Mouse (Mus musculus) liver, embryonic 12.5 days (tissue): ENCODE measurements around the gene Cep41. TPM values are rescaled to one million over a fixed set of nuclear protein-coding genes. Genes with fewer than 3 reads are reported as not detected.
A peak's percentile ranks its signal among the peaks of the same experiment; 100 is the strongest.

Experiments used
- ATAC-seq: fragments of 200-750 bp; cut with Nextera tagmentation; 2 replicates; pipeline ENCODE4 v1.8.0; 2017; ENCODE audit warnings: moderate number of reproducible peaks, mild to moderate bottlenecking, moderate library complexity
- H3K27ac ChIP-seq: fragments of 300-500 bp; sonication (generic); 2 replicates; pipeline ENCODE4 v1.5.1; 2016; ENCODE audit warnings: mild to moderate bottlenecking
- H3K27me3 ChIP-seq: fragments of 300-500 bp; sonication (generic); replicated peaks from 2 replicates; pipeline ENCODE4 v1.6.1; 2016; ENCODE audit warnings: mild to moderate bottlenecking, moderate library complexity
- H3K36me3 ChIP-seq: fragments of 300-500 bp; sonication (generic); 2 replicates; pipeline ENCODE4 v1.6.1; 2016; ENCODE audit warnings: mild to moderate bottlenecking, moderate library complexity
- H3K4me1 ChIP-seq: fragments of 300-500 bp; sonication (generic); 2 replicates; pipeline ENCODE4 v1.6.1; 2016
- H3K4me2 ChIP-seq: fragments of 300-500 bp; sonication (generic); 2 replicates; pipeline ENCODE4 v1.6.1; 2016; ENCODE audit warnings: mild to moderate bottlenecking, moderate library complexity
- H3K4me3 ChIP-seq: fragments of 300-500 bp; sonication (generic); 2 replicates; pipeline ENCODE4 v1.5.1; 2016; ENCODE audit warnings: mild to moderate bottlenecking, moderate library complexity
- H3K9ac ChIP-seq: fragments of 300-500 bp; sonication (generic); 2 replicates; pipeline ENCODE4 v1.6.1; 2016; ENCODE audit warnings: mild to moderate bottlenecking, moderate library complexity
- H3K9me3 ChIP-seq: fragments of 300-500 bp; sonication (generic); replicated peaks from 2 replicates; pipeline ENCODE4 v1.6.1; 2016; ENCODE audit warnings: mild to moderate bottlenecking, moderate library complexity
- WGBS: fragments of 180-500 bp; shearing (Covaris S2); methylation state at CpG from one replicate; pipeline ENCODE4 v1.1.7; 2016; ENCODE audit not compliant: insufficient replicate concordance; 5-methylcytosine and 5-hydroxymethylcytosine counted together
- polyA plus RNA-seq: library from polyadenylated mRNA; unstranded; fragments of >200 nt; fragmentation: Nextera tagmentation; extraction: Ambion mirVana; gene quantifications from 2 replicates; pipeline ENCODE4 v1.2.1, GENCODE M21; 2016

Cep41 gene
- polyA plus RNA-seq, 1 experiment from 2014 or later: 6.1 TPM

GRCm38 (mm10) chr6:30666043-30666442 lies 27.5 kb downstream of the Cep41 start:
- Histone ChIP-seq H3K36me3 (no peaks in the 10 kb centered on the region), H3K9me3 (no peaks in the 10 kb centered on the region), H3K27ac (no peak overlapping the region), H3K9ac (no peak overlapping the region), H3K27me3 (no peaks in the 10 kb centered on the region), H3K4me3 (no peak overlapping the region), H3K4me2 (no peak overlapping the region), H3K4me1 (0 out of 2 replicates have a peak, but pooled peaks cover 4% of the 10 kb centered on the region)
- WGBS: 58% methylated on average over 6 of the region's 6 CpGs
- no peak for ATAC-seq

GRCm38 (mm10) chr6:30665296-30665695 lies 28.3 kb downstream of the Cep41 start:
- Histone ChIP-seq H3K9ac (no peak overlapping the region), H3K27me3 (no peaks in the 10 kb centered on the region), H3K36me3 (no peaks in the 10 kb centered on the region), H3K4me2 (no peak overlapping the region), H3K4me1 (0 out of 2 replicates have a peak, but pooled peaks cover 4% of the 10 kb centered on the region), H3K9me3 (no peaks in the 10 kb centered on the region), H3K27ac (no peak overlapping the region), H3K4me3 (no peak overlapping the region)
- no peak for ATAC-seq
- WGBS: 41% methylated on average over 4 of the region's 4 CpGs

- Histone ChIP-seq H3K4me2 (no peak overlapping the region), H3K4me1 (0 out of 2 replicates have a peak, but pooled peaks cover 4% of the 10 kb centered on the region), H3K4me3 (no peak overlapping the region), H3K9me3 (no peaks in the 10 kb centered on the region), H3K27ac (no peak overlapping the region), H3K9ac (no peak overlapping the region), H3K27me3 (no peaks in the 10 kb centered on the region), H3K36me3 (no peaks in the 10 kb centered on the region)
- no peak for ATAC-seq
- WGBS: 54% methylated on average over 6 of the region's 6 CpGs
Observed at GRCm38 (mm10) chr6:30664776-30665175, 28.8 kb downstream of the Cep41 start.

GRCm38 (mm10) chr6:30658619-30659018 lies 34.9 kb downstream of the Cep41 start:
- no peak for ATAC-seq
- no peak overlapping the region for H3K27ac ChIP-seq
- WGBS: 28% methylated on average over 9 of the region's 9 CpGs

GRCm38 (mm10) chr6:30657279-30657678 lies 36.3 kb downstream of the Cep41 start:
- 74% methylated on average over 12 of the region's 12 CpGs for WGBS
- Histone ChIP-seq H3K27ac (peak overlapping the region; percentile 43; the same call in 1 of the 2 replicates), H3K9me3 (no peaks in the 10 kb centered on the region), H3K9ac (no peak overlapping the region), H3K36me3 (no peaks in the 10 kb centered on the region), H3K4me2 (no peak overlapping the region), H3K27me3 (no peaks in the 10 kb centered on the region), H3K4me1 (peaks cover 9% of the 10 kb centered on the region), H3K4me3 (no peak overlapping the region)
- no peak for ATAC-seq

More at GRCm38 (mm10) chr6:30658619-30659018, 34.9 kb downstream of the Cep41 start:
- Histone ChIP-seq H3K9me3 (no peaks in the 10 kb centered on the region), H3K4me3 (no peak overlapping the region), H3K9ac (no peak overlapping the region), H3K4me2 (no peak overlapping the region), H3K27me3 (no peaks in the 10 kb centered on the region), H3K36me3 (no peaks in the 10 kb centered on the region), H3K4me1 (peaks cover 9% of the 10 kb centered on the region)

GRCm38 (mm10) chr6:30654932-30655331 lies 38.6 kb downstream of the Cep41 start:
- Histone ChIP-seq H3K36me3 (no peaks in the 10 kb centered on the region), H3K4me3 (no peak overlapping the region), H3K9ac (no peak overlapping the region), H3K9me3 (no peaks in the 10 kb centered on the region), H3K4me1 (peaks cover 9% of the 10 kb centered on the region), H3K27ac (no peak overlapping the region), H3K27me3 (no peaks in the 10 kb centered on the region), H3K4me2 (no peak overlapping the region)
- 84% methylated on average over 3 of the region's 3 CpGs for WGBS
- ATAC-seq: no peak

- 66% methylated on average over 6 of the region's 6 CpGs for WGBS
- H3K4me3 ChIP-seq: no peak overlapping the region
- ATAC-seq: no peak
- no peak overlapping the region for H3K9ac ChIP-seq
- no peak overlapping the region for H3K27ac ChIP-seq
- no peaks in the 10 kb centered on the region for H3K9me3 ChIP-seq
- no peaks in the 10 kb centered on the region for H3K27me3 ChIP-seq
- H3K4me2 ChIP-seq: no peak overlapping the region
- no peaks in the 10 kb centered on the region for H3K36me3 ChIP-seq
- H3K4me1 ChIP-seq: peaks cover 9% of the 10 kb centered on the region
Observed at GRCm38 (mm10) chr6:30654402-30654859, 39.1 kb downstream of the Cep41 start.

- 66% methylated on average over 6 of the region's 6 CpGs for WGBS
- Histone ChIP-seq H3K36me3 (no peaks in the 10 kb centered on the region), H3K27ac (no peak overlapping the region), H3K27me3 (no peaks in the 10 kb centered on the region), H3K9me3 (no peaks in the 10 kb centered on the region), H3K9ac (no peak overlapping the region), H3K4me3 (no peak overlapping the region), H3K4me1 (peaks cover 4% of the 10 kb centered on the region), H3K4me2 (no peak overlapping the region)
- no peak for ATAC-seq
Observed at GRCm38 (mm10) chr6:30653518-30653917, 40.0 kb downstream of the Cep41 start.

GRCm38 (mm10) chr6:30652425-30653188 lies 40.9 kb downstream of the Cep41 start:
- no peak for ATAC-seq
- Histone ChIP-seq H3K4me3 (no peak overlapping the region), H3K4me2 (no peak overlapping the region), H3K36me3 (no peaks in the 10 kb centered on the region), H3K9me3 (no peaks in the 10 kb centered on the region), H3K9ac (no peak overlapping the region), H3K27ac (no peak overlapping the region), H3K4me1 (no peaks in the 10 kb centered on the region), H3K27me3 (no peaks in the 10 kb centered on the region)
- whole genome bisulfite sequencing: 45% methylated on average over 9 of the region's 9 CpGs

GRCm38 (mm10) chr6:30649651-30650296 lies 43.8 kb downstream of the Cep41 start:
- Histone ChIP-seq H3K4me3 (no peak overlapping the region), H3K36me3 (no peaks in the 10 kb centered on the region), H3K4me1 (no peaks in the 10 kb centered on the region), H3K9ac (no peak overlapping the region), H3K27me3 (no peaks in the 10 kb centered on the region), H3K27ac (no peak overlapping the region), H3K9me3 (no peaks in the 10 kb centered on the region), H3K4me2 (no peak overlapping the region)
- WGBS: 76% methylated on average over 11 of the region's 11 CpGs
- ATAC-seq: no peak

- H3K9ac ChIP-seq: no peak overlapping the region
- WGBS: 72% methylated on average over 6 of the region's 6 CpGs
- H3K4me2 ChIP-seq: no peak overlapping the region
- no peak for ATAC-seq
- 0 out of 2 replicates have a peak, but pooled peaks cover 8% of the 10 kb centered on the region for H3K27me3 ChIP-seq
- peaks cover 14% of the 10 kb centered on the region for H3K4me1 ChIP-seq
- no peak overlapping the region for H3K27ac ChIP-seq
- no peaks in the 10 kb centered on the region for H3K9me3 ChIP-seq
- no peaks in the 10 kb centered on the region for H3K36me3 ChIP-seq
- H3K4me3 ChIP-seq: no peak overlapping the region
Observed at GRCm38 (mm10) chr6:30645379-30645778, 48.2 kb downstream of the Cep41 start.

GRCm38 (mm10) chr6:30644462-30644861 lies 49.1 kb downstream of the Cep41 start:
- no peak for ATAC-seq
- Histone ChIP-seq H3K4me2 (no peak overlapping the region), H3K4me1 (peaks cover 15% of the 10 kb centered on the region), H3K9ac (no peak overlapping the region), H3K27me3 (peaks cover 15% of the 10 kb centered on the region; the same call in 1 of the 2 replicates), H3K36me3 (no peaks in the 10 kb centered on the region), H3K27ac (no peak overlapping the region), H3K9me3 (no peaks in the 10 kb centered on the region), H3K4me3 (no peak overlapping the region)
- WGBS: 79% methylated on average over 3 of the region's 3 CpGs
